Mouse (Mus musculus): ENCODE results near the gene Mob2. TPM values are rescaled to one million over a fixed set of nuclear protein-coding genes. Genes with fewer than 3 reads are reported as not detected.

Gene Mob2
- polyA plus RNA-seq, 1 experiment from 2014 or later, result 68.2 TPM

DNA sequence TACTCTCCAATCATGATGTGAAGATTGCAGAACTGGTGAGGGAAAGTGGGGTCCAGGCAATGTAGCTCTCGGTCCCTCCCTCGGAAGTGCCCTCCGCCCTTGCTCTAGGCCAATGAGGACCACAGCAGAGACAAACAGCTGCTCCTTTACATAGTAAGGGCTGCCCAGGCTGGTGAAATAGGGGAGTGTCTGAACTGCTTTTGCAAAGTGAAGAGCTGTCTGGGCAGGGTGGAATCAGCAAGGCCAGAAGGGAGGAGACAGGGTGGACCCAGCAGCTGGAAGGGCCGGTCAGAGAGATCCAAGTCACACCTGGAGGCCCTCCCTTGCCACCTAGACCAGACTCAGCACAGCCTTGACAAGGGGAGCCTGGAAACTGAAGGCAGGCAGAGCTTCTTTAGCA is 34.9 kb downstream of the Mob2 start:
- Histone ChIP-seq H3K4me1 (ENCODE audit: control insufficient read depth, insufficient read depth, low read length) (peaks cover 21% of the 10 kb centered on the region), H3K36me3 (ENCODE audit: control insufficient read depth, insufficient read depth, low read length) (no peaks in the 10 kb centered on the region), H3K4me3 (ENCODE audit: low read depth, low read length) (no peak overlapping the region), H3K9me3 (ENCODE audit: control insufficient read depth, low read depth, low read length) (no peaks in the 10 kb centered on the region), H3K27me3 (ENCODE audit: control insufficient read depth, insufficient read depth, low read length) (no peaks in the 10 kb centered on the region), H3K9ac (replicated peaks; ENCODE audit: low read depth, low read length) (no peak overlapping the region; the same call in 1 of the 2 replicates), H3K27ac (ENCODE audit: low read length) (peak overlapping the region; percentile 66; the same call in 1 of the 2 replicates), H3K4me2 (replicated peaks; ENCODE audit: low read depth, low read length) (no peak overlapping the region)
- no peak for ATAC-seq (ENCODE audit: insufficient number of reproducible peaks, insufficient read depth, low FRiP score, low read depth)
- WGBS, result 49% methylated on average over 4 of the region's 4 CpGs

- H3K9ac ChIP-seq (replicated peaks; ENCODE audit: low read depth, low read length), result no peak overlapping the region
- no peaks in the 10 kb centered on the region for H3K9me3 ChIP-seq (ENCODE audit: control insufficient read depth, low read depth, low read length)
- H3K27ac ChIP-seq (ENCODE audit: low read length), result no peak overlapping the region
- no peaks in the 10 kb centered on the region for H3K36me3 ChIP-seq (ENCODE audit: control insufficient read depth, insufficient read depth, low read length)
- no peak overlapping the region for H3K4me3 ChIP-seq (ENCODE audit: low read depth, low read length)
- ATAC-seq (ENCODE audit: insufficient number of reproducible peaks, insufficient read depth, low FRiP score, low read depth), result peak; percentile 35; the same call in 1 of the 2 replicates
- no peaks in the 10 kb centered on the region for H3K27me3 ChIP-seq (ENCODE audit: control insufficient read depth, insufficient read depth, low read length)
- H3K4me1 ChIP-seq (ENCODE audit: control insufficient read depth, insufficient read depth, low read length), result peaks cover 21% of the 10 kb centered on the region
- 29% methylated on average over 2 of the region's 2 CpGs for WGBS
- no peak overlapping the region for H3K4me2 ChIP-seq (replicated peaks; ENCODE audit: low read depth, low read length)
These were observed 35.7 kb downstream of the Mob2 start for GRCm38 (mm10) chr7:142025196-142025595.

DNA sequence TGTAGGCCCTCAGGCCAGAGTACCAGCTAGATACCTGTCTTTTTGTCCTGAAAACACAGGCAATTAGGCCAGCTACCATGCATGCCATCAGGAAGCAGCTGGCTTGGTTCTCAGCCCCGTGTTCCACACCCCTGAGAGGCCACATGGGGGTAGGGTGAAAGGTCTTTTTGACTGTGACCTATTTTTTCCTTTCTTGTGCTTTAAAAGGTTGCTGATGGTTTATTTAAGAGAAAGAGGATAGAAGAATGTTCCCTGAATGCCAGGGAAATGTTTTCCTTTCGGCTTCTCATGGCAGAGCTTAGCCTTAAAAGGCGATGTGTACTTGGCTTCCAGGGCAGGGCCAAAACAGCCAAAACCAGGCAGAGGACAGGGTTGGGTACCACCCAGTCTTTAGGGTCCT is 40.0 kb downstream of the Mob2 start:
- no peak overlapping the region for H3K4me2 ChIP-seq (replicated peaks; ENCODE audit: low read depth, low read length)
- no peak overlapping the region for H3K9ac ChIP-seq (replicated peaks; ENCODE audit: low read depth, low read length)
- no peaks in the 10 kb centered on the region for H3K36me3 ChIP-seq (ENCODE audit: control insufficient read depth, insufficient read depth, low read length)
- H3K4me3 ChIP-seq (ENCODE audit: low read depth, low read length), result no peak overlapping the region
- no peak for ATAC-seq (ENCODE audit: insufficient number of reproducible peaks, insufficient read depth, low FRiP score, low read depth)
- H3K9me3 ChIP-seq (ENCODE audit: control insufficient read depth, low read depth, low read length), result no peaks in the 10 kb centered on the region
- 34% methylated on average over 3 of the region's 3 CpGs for WGBS
- H3K27me3 ChIP-seq (ENCODE audit: control insufficient read depth, insufficient read depth, low read length), result no peaks in the 10 kb centered on the region
- H3K4me1 ChIP-seq (ENCODE audit: control insufficient read depth, insufficient read depth, low read length), result peaks cover 11% of the 10 kb centered on the region
- peak overlapping the region; percentile 22; the same call in 1 of the 2 replicates for H3K27ac ChIP-seq (ENCODE audit: low read length)

DNA sequence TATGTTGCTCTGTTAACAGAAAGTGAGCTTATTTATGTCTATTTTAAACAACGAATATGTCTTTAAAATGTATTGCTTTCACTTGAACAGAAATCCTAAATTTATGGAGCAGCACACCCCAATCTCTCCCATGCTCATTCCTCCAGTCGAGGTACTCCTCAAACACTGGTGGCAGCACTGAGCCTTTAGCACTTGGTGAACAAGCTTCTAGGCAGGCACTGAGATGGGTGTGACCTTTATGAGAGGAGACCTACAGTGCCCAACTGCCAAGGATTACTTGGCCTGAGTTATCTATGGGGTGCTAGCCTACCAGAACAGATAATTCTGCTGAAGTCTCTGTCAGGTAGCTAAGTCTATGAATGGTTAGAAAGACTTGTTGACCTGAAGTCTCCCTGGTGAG is 41.2 kb downstream of the Mob2 start:
- Histone ChIP-seq H3K4me2 (replicated peaks; ENCODE audit: low read depth, low read length) (no peak overlapping the region), H3K9me3 (ENCODE audit: control insufficient read depth, low read depth, low read length) (no peaks in the 10 kb centered on the region), H3K27me3 (ENCODE audit: control insufficient read depth, insufficient read depth, low read length) (no peaks in the 10 kb centered on the region), H3K4me3 (ENCODE audit: low read depth, low read length) (no peak overlapping the region), H3K4me1 (ENCODE audit: control insufficient read depth, insufficient read depth, low read length) (peaks cover 4% of the 10 kb centered on the region; the same call in 1 of the 2 replicates), H3K27ac (ENCODE audit: low read length) (no peak overlapping the region), H3K9ac (replicated peaks; ENCODE audit: low read depth, low read length) (no peak overlapping the region), H3K36me3 (ENCODE audit: control insufficient read depth, insufficient read depth, low read length) (no peaks in the 10 kb centered on the region)
- WGBS, result 47% methylated on average over 2 of the region's 2 CpGs
- no peak for ATAC-seq (ENCODE audit: insufficient number of reproducible peaks, insufficient read depth, low FRiP score, low read depth)

DNA sequence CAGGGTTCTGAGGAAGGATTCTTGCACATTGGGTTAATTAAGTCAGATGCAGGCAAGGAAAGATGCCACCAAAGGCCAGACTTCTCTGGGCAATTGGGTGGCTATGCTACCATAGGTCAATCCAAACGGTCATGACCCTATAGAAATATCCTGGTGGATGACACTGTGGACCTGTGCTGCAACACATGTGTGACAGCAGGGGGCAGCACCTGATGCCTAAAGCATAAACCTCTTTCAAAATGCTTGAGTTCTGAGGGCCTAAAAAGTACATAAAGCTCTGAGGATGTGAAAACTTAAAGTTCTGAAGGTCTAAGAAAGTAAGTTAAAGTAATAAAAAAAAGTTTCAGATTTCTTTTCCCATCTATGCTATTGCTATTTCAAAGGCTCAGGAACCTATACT is 44.3 kb downstream of the Mob2 start:
- Histone ChIP-seq H3K27ac (ENCODE audit: low read length) (no peak overlapping the region), H3K27me3 (ENCODE audit: control insufficient read depth, insufficient read depth, low read length) (no peaks in the 10 kb centered on the region), H3K4me1 (ENCODE audit: control insufficient read depth, insufficient read depth, low read length) (peaks cover under 1% of the 10 kb centered on the region; the same call in 1 of the 2 replicates), H3K9me3 (ENCODE audit: control insufficient read depth, low read depth, low read length) (no peaks in the 10 kb centered on the region), H3K9ac (replicated peaks; ENCODE audit: low read depth, low read length) (no peak overlapping the region), H3K4me2 (replicated peaks; ENCODE audit: low read depth, low read length) (no peak overlapping the region), H3K36me3 (ENCODE audit: control insufficient read depth, insufficient read depth, low read length) (peaks cover 14% of the 10 kb centered on the region; the same call in 1 of the 2 replicates), H3K4me3 (ENCODE audit: low read depth, low read length) (no peak overlapping the region)
- ATAC-seq (ENCODE audit: insufficient number of reproducible peaks, insufficient read depth, low FRiP score, low read depth), result 0 out of 2 replicates have a peak, but pooled peaks have one; percentile 56
- WGBS, result 44% methylated on average over 1 of the region's 1 CpGs

GRCm38 (mm10) chr7:142001597-142002340 is 59.1 kb downstream of the Mob2 start:
- Histone ChIP-seq H3K4me1 (ENCODE audit: control insufficient read depth, insufficient read depth, low read length) (no peaks in the 10 kb centered on the region), H3K9me3 (ENCODE audit: control insufficient read depth, low read depth, low read length) (no peaks in the 10 kb centered on the region), H3K4me3 (ENCODE audit: low read depth, low read length) (no peak overlapping the region), H3K27me3 (ENCODE audit: control insufficient read depth, insufficient read depth, low read length) (no peaks in the 10 kb centered on the region), H3K36me3 (ENCODE audit: control insufficient read depth, insufficient read depth, low read length) (peaks cover 6% of the 10 kb centered on the region; the same call in 1 of the 2 replicates), H3K27ac (ENCODE audit: low read length) (no peak overlapping the region), H3K9ac (replicated peaks; ENCODE audit: low read depth, low read length) (no peak overlapping the region), H3K4me2 (replicated peaks; ENCODE audit: low read depth, low read length) (no peak overlapping the region)
- 82% methylated on average over 20 of the region's 22 CpGs for WGBS
- no peak for ATAC-seq (ENCODE audit: insufficient number of reproducible peaks, insufficient read depth, low FRiP score, low read depth)

- Histone ChIP-seq H3K4me1 (ENCODE audit: control insufficient read depth, insufficient read depth, low read length) (no peaks in the 10 kb centered on the region), H3K27me3 (ENCODE audit: control insufficient read depth, insufficient read depth, low read length) (no peaks in the 10 kb centered on the region), H3K9ac (replicated peaks; ENCODE audit: low read depth, low read length) (no peak overlapping the region), H3K27ac (ENCODE audit: low read length) (no peak overlapping the region), H3K36me3 (ENCODE audit: control insufficient read depth, insufficient read depth, low read length) (peaks cover 3% of the 10 kb centered on the region; the same call in 1 of the 2 replicates), H3K9me3 (ENCODE audit: control insufficient read depth, low read depth, low read length) (no peaks in the 10 kb centered on the region), H3K4me2 (replicated peaks; ENCODE audit: low read depth, low read length) (no peak overlapping the region), H3K4me3 (ENCODE audit: low read depth, low read length) (no peak overlapping the region)
- WGBS, result 85% methylated on average over 3 of the region's 3 CpGs
- ATAC-seq (ENCODE audit: insufficient number of reproducible peaks, insufficient read depth, low FRiP score, low read depth), result no peak
These were observed 60.2 kb downstream of the Mob2 start for GRCm38 (mm10) chr7:142000661-142001060.

- Histone ChIP-seq H3K36me3 (ENCODE audit: control insufficient read depth, insufficient read depth, low read length) (no peaks in the 10 kb centered on the region), H3K4me3 (ENCODE audit: low read depth, low read length) (no peak overlapping the region), H3K9ac (replicated peaks; ENCODE audit: low read depth, low read length) (no peak overlapping the region), H3K27ac (ENCODE audit: low read length) (no peak overlapping the region), H3K4me2 (replicated peaks; ENCODE audit: low read depth, low read length) (no peak overlapping the region), H3K9me3 (ENCODE audit: control insufficient read depth, low read depth, low read length) (no peaks in the 10 kb centered on the region), H3K27me3 (ENCODE audit: control insufficient read depth, insufficient read depth, low read length) (no peaks in the 10 kb centered on the region), H3K4me1 (ENCODE audit: control insufficient read depth, insufficient read depth, low read length) (no peaks in the 10 kb centered on the region)
- ATAC-seq (ENCODE audit: insufficient number of reproducible peaks, insufficient read depth, low FRiP score, low read depth), result no peak
- 87% methylated on average over 4 of the region's 4 CpGs for WGBS
These were observed 66.7 kb downstream of the Mob2 start for GRCm38 (mm10) chr7:141994121-141994520.
